Mouse (Mus musculus): ENCODE measurements around the gene Lrrtm4. TPM values are rescaled to one million over a fixed set of nuclear protein-coding genes. Genes with fewer than 3 reads are reported as not detected.

Gene Lrrtm4
- total RNA-seq (2021) = not detected

GRCm38 (mm10) chr6:80018765-80019164, at the start of gene Lrrtm4:
TSS of gene Lrrtm4 (plus strand) at chr6:80018877.
- intact Hi-C loops (cut with DNase I) = no loop called here
- no peak for DNase-seq (ENCODE audit: low spot score)

- DNase-seq (ENCODE audit: low spot score) = no peak
- intact Hi-C loops (cut with DNase I) = no loop called here
Measured at GRCm38 (mm10) chr6:80019189-80019860, 648 bp downstream of the Lrrtm4 start.

GRCm38 (mm10) chr6:80019861-80020230, 1.2 kb downstream of the Lrrtm4 start:
- no peak for DNase-seq (ENCODE audit: low spot score)
- intact Hi-C loops (cut with DNase I) = no loop called here

GRCm38 (mm10) chr6:80056849-80057248, 38.2 kb downstream of the Lrrtm4 start:
- intact Hi-C loops (cut with DNase I) = no loop called here
- no peak for DNase-seq (ENCODE audit: low spot score)

GRCm38 (mm10) chr6:80078001-80078400, 59.3 kb downstream of the Lrrtm4 start:
- intact Hi-C loops (cut with DNase I) = no loop called here
- DNase-seq (ENCODE audit: low spot score) = no peak

GRCm38 (mm10) chr6:80079290-80079689, 60.6 kb downstream of the Lrrtm4 start:
- intact Hi-C loops (cut with DNase I) = no loop called here

GRCm38 (mm10) chr6:80094909-80095308, 76.2 kb downstream of the Lrrtm4 start:
- intact Hi-C loops (cut with DNase I) = no loop called here
- DNase-seq (ENCODE audit: low spot score) = no peak

More at GRCm38 (mm10) chr6:80079290-80079689, 60.6 kb downstream of the Lrrtm4 start:
- no peak for DNase-seq (ENCODE audit: low spot score)

GRCm38 (mm10) chr6:80105343-80105742, 86.7 kb downstream of the Lrrtm4 start:
- no peak for DNase-seq (ENCODE audit: low spot score)
- intact Hi-C loops (cut with DNase I) = no loop called here

- intact Hi-C loops (cut with DNase I) = no loop called here
- no peak for DNase-seq (ENCODE audit: low spot score)
Measured at GRCm38 (mm10) chr6:80105843-80106242, 87.2 kb downstream of the Lrrtm4 start.

- DNase-seq (ENCODE audit: low spot score) = no peak
- intact Hi-C loops (cut with DNase I) = no loop called here
Measured at GRCm38 (mm10) chr6:80126419-80126818, 107.7 kb downstream of the Lrrtm4 start.

GRCm38 (mm10) chr6:80162585-80162984, 143.9 kb downstream of the Lrrtm4 start:
- intact Hi-C loops (cut with DNase I) = no loop called here
- DNase-seq (ENCODE audit: low spot score) = no peak

GRCm38 (mm10) chr6:80181916-80182315, 163.2 kb downstream of the Lrrtm4 start:
- intact Hi-C loops (cut with DNase I) = no loop called here

GRCm38 (mm10) chr6:80182353-80182752, 163.7 kb downstream of the Lrrtm4 start:
- DNase-seq (ENCODE audit: low spot score) = no peak
- intact Hi-C loops (cut with DNase I) = no loop called here

More at GRCm38 (mm10) chr6:80181916-80182315, 163.2 kb downstream of the Lrrtm4 start:
- DNase-seq (ENCODE audit: low spot score) = no peak

GRCm38 (mm10) chr6:80185489-80186113, 166.9 kb downstream of the Lrrtm4 start:
- DNase-seq (ENCODE audit: low spot score) = no peak
- intact Hi-C loops (cut with DNase I) = no loop called here

- DNase-seq (ENCODE audit: low spot score) = no peak
- intact Hi-C loops (cut with DNase I) = no loop called here
Measured at GRCm38 (mm10) chr6:80186791-80187190, 168.1 kb downstream of the Lrrtm4 start.

- no peak for DNase-seq (ENCODE audit: low spot score)
- intact Hi-C loops (cut with DNase I) = no loop called here
Measured at GRCm38 (mm10) chr6:80209476-80209875, 190.8 kb downstream of the Lrrtm4 start.

GRCm38 (mm10) chr6:80210281-80210680, 191.6 kb downstream of the Lrrtm4 start:
- no peak for DNase-seq (ENCODE audit: low spot score)
- intact Hi-C loops (cut with DNase I) = no loop called here

- intact Hi-C loops (cut with DNase I) = no loop called here
- no peak for DNase-seq (ENCODE audit: low spot score)
Measured at GRCm38 (mm10) chr6:80261595-80261994, 242.9 kb downstream of the Lrrtm4 start.

GRCm38 (mm10) chr6:80263972-80264371, 245.3 kb downstream of the Lrrtm4 start:
- no peak for DNase-seq (ENCODE audit: low spot score)
- intact Hi-C loops (cut with DNase I) = no loop called here

GRCm38 (mm10) chr6:80264584-80264983, 245.9 kb downstream of the Lrrtm4 start:
- intact Hi-C loops (cut with DNase I) = no loop called here
- DNase-seq (ENCODE audit: low spot score) = no peak

- no peak for DNase-seq (ENCODE audit: low spot score)
- intact Hi-C loops (cut with DNase I) = no loop called here
Measured at GRCm38 (mm10) chr6:80265746-80266145, 247.1 kb downstream of the Lrrtm4 start.

GRCm38 (mm10) chr6:80286968-80287367, 268.3 kb downstream of the Lrrtm4 start:
- intact Hi-C loops (cut with DNase I) = no loop called here
- no peak for DNase-seq (ENCODE audit: low spot score)
